Mouse (Mus musculus) heart, embryonic 14.5 days (tissue): ENCODE data around the gene Zfp938. TPM values are rescaled to one million over a fixed set of nuclear protein-coding genes. Genes with fewer than 3 reads are reported as not detected.

ENCODE experiments used
- ATAC-seq: fragments of 200-750 bp; cut with Nextera tagmentation; 2 replicates; pipeline ENCODE4 v1.8.0; 2017; ENCODE audit warnings: low read depth, moderate TSS enrichment; ENCODE audit not compliant: insufficient number of reproducible peaks, insufficient read depth, low FRiP score
- H3K27ac ChIP-seq, 2 experiments: fragments of 200-500 bp in 1 of 2; fragments of 300-500 bp in 1 of 2; sonication (generic) in 1 of 2; replicated peaks in 1 of 2; 2 replicates each; pipeline ENCODE4 v1.5.1; 2012 to 2014; ENCODE audit warnings: low read depth in 2 of 2, low read length in 2 of 2, control low read depth in 1 of 2, mild to moderate bottlenecking in 1 of 2, mixed read lengths in 1 of 2; ENCODE audit not compliant: control insufficient read depth in 1 of 2, insufficient read depth in 1 of 2
- H3K27me3 ChIP-seq: fragments of 300-500 bp; sonication (generic); 2 replicates; pipeline ENCODE4 v1.6.1; 2014; ENCODE audit warnings: mild to moderate bottlenecking, low read length, control low read depth; ENCODE audit not compliant: control insufficient read depth, insufficient read depth
- H3K36me3 ChIP-seq: fragments of 300-500 bp; sonication (generic); 2 replicates; pipeline ENCODE4 v1.6.1; 2014; ENCODE audit warnings: mild to moderate bottlenecking, control low read depth, low read length, mixed read lengths; ENCODE audit not compliant: control insufficient read depth, insufficient read depth
- H3K4me1 ChIP-seq, 2 experiments: fragments of 200-500 bp in 1 of 2; fragments of 300-500 bp in 1 of 2; sonication (generic) in 1 of 2; 2 replicates each; pipeline ENCODE4 v1.6.1; 2012 to 2014; ENCODE audit warnings: low read length in 2 of 2, control low read depth in 1 of 2, mixed read lengths in 1 of 2; ENCODE audit not compliant: control insufficient read depth in 2 of 2, insufficient read depth in 2 of 2
- H3K4me2 ChIP-seq: fragments of 300-500 bp; sonication (generic); 2 replicates; pipeline ENCODE4 v1.6.1; 2014; ENCODE audit warnings: mild to moderate bottlenecking, low read length
- H3K4me3 ChIP-seq, 2 experiments: fragments of 200-500 bp in 1 of 2; fragments of 300-500 bp in 1 of 2; sonication (generic) in 1 of 2; 2 replicates each; pipeline ENCODE4 v1.5.1; 2012 to 2014; ENCODE audit warnings: low read length in 2 of 2, mild to moderate bottlenecking in 2 of 2, control low read depth in 1 of 2, low read depth in 1 of 2, moderate library complexity in 1 of 2; ENCODE audit not compliant: control insufficient read depth in 1 of 2, insufficient read depth in 1 of 2
- H3K9ac ChIP-seq: fragments of 300-500 bp; sonication (generic); 2 replicates; pipeline ENCODE4 v1.6.1; 2014; ENCODE audit warnings: mild to moderate bottlenecking, low read length
- H3K9me3 ChIP-seq: fragments of 300-500 bp; sonication (generic); 2 replicates; pipeline ENCODE4 v1.6.1; 2016; ENCODE audit warnings: low read length, control low read depth; ENCODE audit not compliant: control insufficient read depth
- WGBS: fragments of 180-500 bp; shearing (Covaris S2); extraction: QIAGEN DNeasy Blood & Tissue Kit; methylation state at CpG from one replicate; pipeline ENCODE4 v1.1.7; 2014; 5-methylcytosine and 5-hydroxymethylcytosine counted together
- polyA plus RNA-seq: library from polyadenylated mRNA; unstranded; fragments of >200 nt; fragmentation: Nextera tagmentation; extraction: Ambion mirVana; gene quantifications from 2 replicates; pipeline ENCODE4 v1.2.1, GENCODE M21; 2014

Gene Zfp938
- 12.9 and 13.2 TPM in 2 replicates for polyA plus RNA-seq

- Histone ChIP-seq H3K27ac (peak within 1 kb of the TSS; percentile 23 to 71; a peak in 3 of 4 replicates), H3K36me3 (peaks cover 5% of the 10 kb centered on the region; the same call in 1 of the 2 replicates), H3K9ac (peak within 1 kb of the TSS; percentile 83), H3K27me3 (no peaks in the 10 kb centered on the region), H3K4me2 (peak within 1 kb of the TSS; percentile 68), H3K4me1 (no peaks in the 10 kb centered on the region), H3K9me3 (no peaks in the 10 kb centered on the region), H3K4me3 (peak within 1 kb of the TSS; percentile 61 to 66)
- peak; percentile 98 for ATAC-seq
- 3% methylated on average over 27 of the region's 27 CpGs for WGBS
These were observed at the start of gene Zfp938 for GRCm38 (mm10) chr10:82240742-82241400. Gene Zfp938 (minus strand): TSS chr10:82241280.

GRCm38 (mm10) chr10:82257331-82257730 lies 16.3 kb upstream of the Zfp938 start:
- Histone ChIP-seq H3K9me3 (no peaks in the 10 kb centered on the region), H3K27ac (no peak overlapping the region), H3K27me3 (no peaks in the 10 kb centered on the region), H3K4me2 (no peak overlapping the region), H3K4me1 (no peaks in the 10 kb centered on the region), H3K4me3 (no peak overlapping the region), H3K36me3 (no peaks in the 10 kb centered on the region), H3K9ac (no peak overlapping the region)
- ATAC-seq: no peak
- 72% methylated on average over 2 of the region's 2 CpGs for WGBS

GRCm38 (mm10) chr10:82245021-82245420 lies 3.9 kb upstream of the Zfp938 start:
- Histone ChIP-seq H3K4me2 (no peak overlapping the region), H3K27me3 (no peaks in the 10 kb centered on the region), H3K9ac (no peak overlapping the region), H3K9me3 (no peaks in the 10 kb centered on the region), H3K4me1 (no peaks in the 10 kb centered on the region), H3K4me3 (no peak overlapping the region), H3K27ac (no peak overlapping the region), H3K36me3 (no peaks in the 10 kb centered on the region)
- ATAC-seq: no peak

- no peaks in the 10 kb centered on the region for H3K4me1 ChIP-seq
- no peaks in the 10 kb centered on the region for H3K27me3 ChIP-seq
- peak overlapping the region; percentile 83 for H3K9ac ChIP-seq
- WGBS: 64% methylated on average over 5 of the region's 5 CpGs
- peaks cover 3% of the 10 kb centered on the region; the same call in 1 of the 2 replicates for H3K36me3 ChIP-seq
- H3K4me3 ChIP-seq: peak overlapping the region; percentile 61 to 66
- peak overlapping the region in 1 of 2 experiments; percentile 71; a peak in 1 of 4 replicates for H3K27ac ChIP-seq
- ATAC-seq: no peak
- H3K4me2 ChIP-seq: peak overlapping the region; percentile 68
- no peaks in the 10 kb centered on the region for H3K9me3 ChIP-seq
These were observed 315 bp upstream of the Zfp938 start for GRCm38 (mm10) chr10:82241401-82241788.

- peak overlapping the region; percentile 86 for H3K9ac ChIP-seq
- H3K27me3 ChIP-seq: no peaks in the 10 kb centered on the region
- no peaks in the 10 kb centered on the region for H3K36me3 ChIP-seq
- WGBS: 5% methylated on average over 47 of the region's 47 CpGs
- H3K4me2 ChIP-seq: peak overlapping the region; percentile 84
- H3K4me3 ChIP-seq: peak overlapping the region; percentile 73
- ATAC-seq: peak; percentile 96
- peak overlapping the region; percentile 95 to 97 for H3K27ac ChIP-seq
- 0 out of 2 replicates have a peak, but pooled peaks cover 6% of the 10 kb centered on the region for H3K9me3 ChIP-seq
- 0 out of 4 replicates have a peak, but pooled peaks cover 2 to 4% of the 10 kb centered on the region in 2 experiments for H3K4me1 ChIP-seq
These were observed 62.6 kb downstream of the Zfp938 start for GRCm38 (mm10) chr10:82178257-82179064.

Other genes starting within 250 kb of the Zfp938 start
- gene Zfp873, start 193.2 kb downstream of the Zfp938 start, polyA plus RNA-seq: 10.5 and 12.4 TPM in 2 replicates
- gene BC024063, start 157.9 kb downstream of the Zfp938 start, polyA plus RNA-seq: 3.1 and 4.0 TPM in 2 replicates
- 5.5 and 5.6 TPM in 2 replicates for gene AU041133, start 113.3 kb downstream of the Zfp938 start, polyA plus RNA-seq
- gene 4932415D10Rik, start 75.3 kb upstream of the Zfp938 start, polyA plus RNA-seq: not detected in 2 replicates
- gene Gm4924, start 113.0 kb upstream of the Zfp938 start, polyA plus RNA-seq: 7.3 and 8.4 TPM in 2 replicates